Mouse (Mus musculus): ENCODE measurements around the gene Mtmr12. TPM values are rescaled to one million over a fixed set of nuclear protein-coding genes. Genes with fewer than 3 reads are reported as not detected.
A peak's percentile ranks its signal among the peaks of the same experiment; 100 is the strongest.

The Mtmr12 gene
- total RNA-seq, 1 experiment: 14.8 TPM

DNA sequence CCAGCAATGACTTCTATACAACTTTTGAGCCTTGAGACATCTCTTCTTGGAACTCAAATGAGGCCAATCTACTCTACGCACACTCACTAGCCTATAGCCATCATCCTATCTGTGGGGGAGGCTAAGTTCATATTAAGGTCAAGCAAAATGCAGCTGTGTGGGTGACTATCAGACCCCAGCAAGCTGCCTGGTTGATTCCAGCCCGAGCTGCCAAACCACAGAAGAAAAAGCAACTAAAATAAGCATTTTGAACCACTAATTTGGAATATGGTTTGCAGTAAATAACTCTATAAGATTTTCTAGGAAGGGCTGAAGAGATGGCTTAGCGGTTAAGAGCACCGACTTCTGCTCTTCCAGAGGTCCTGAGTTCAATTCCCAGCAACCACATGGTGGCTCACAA is 105.8 kb downstream of the Mtmr12 start:
- no peak overlapping the region for H3K27ac ChIP-seq (ENCODE audit: insufficient read depth, low read depth, low read length, poor library complexity, severe bottlenecking)
- peaks cover 3 to 23% of the 10 kb centered on the region in 2 experiments; a peak in 3 of 4 replicates for H3K4me1 ChIP-seq (ENCODE audit: control insufficient read depth in 2 of 2, insufficient read depth in 2 of 2, low read length in 2 of 2, poor library complexity in 1 of 2)
- in situ Hi-C loops (cut with MboI; ENCODE audit: low sequenced_read_pairs in 2 of 2, unreplicated experiment in 2 of 2): no loop called here
- H3K9ac ChIP-seq (ENCODE audit: insufficient read depth, low read depth, low read length, poor library complexity, severe bottlenecking): no peak overlapping the region
- H3K36me3 ChIP-seq (ENCODE audit: control insufficient read depth, insufficient read depth, low read length, poor library complexity, severe bottlenecking): no peaks in the 10 kb centered on the region
- H3K9me3 ChIP-seq (ENCODE audit: control insufficient read depth, insufficient read depth, low read depth, low read length): no peaks in the 10 kb centered on the region
- no peak for TF ChIP-seq HCFC1 (IDR thresholded peaks at IDR 0.05; ENCODE audit: borderline replicate concordance, insufficient read depth, low read length)
- no peak for TF ChIP-seq ZNF384 (IDR thresholded peaks at IDR 0.05; ENCODE audit: low read depth, low read length)
- TF ChIP-seq MAFK (IDR thresholded peaks at IDR 0.05; ENCODE audit: insufficient read depth, low read depth, low read length): no peak
- TF ChIP-seq ZC3H11A (IDR thresholded peaks at IDR 0.05; ENCODE audit: borderline replicate concordance, low read depth, low read length): no peak
- no peak for TF ChIP-seq CHD2 (IDR thresholded peaks at IDR 0.05; ENCODE audit: low read depth, low read length)
- no peak overlapping the region for H3K4me3 ChIP-seq (ENCODE audit: insufficient read depth in 1 of 2, low read depth in 1 of 2, low read length in 2 of 2, poor library complexity in 1 of 2, severe bottlenecking in 1 of 2)
- no peak for DNase-seq (ENCODE audit: low read depth, low spot score)

DNA sequence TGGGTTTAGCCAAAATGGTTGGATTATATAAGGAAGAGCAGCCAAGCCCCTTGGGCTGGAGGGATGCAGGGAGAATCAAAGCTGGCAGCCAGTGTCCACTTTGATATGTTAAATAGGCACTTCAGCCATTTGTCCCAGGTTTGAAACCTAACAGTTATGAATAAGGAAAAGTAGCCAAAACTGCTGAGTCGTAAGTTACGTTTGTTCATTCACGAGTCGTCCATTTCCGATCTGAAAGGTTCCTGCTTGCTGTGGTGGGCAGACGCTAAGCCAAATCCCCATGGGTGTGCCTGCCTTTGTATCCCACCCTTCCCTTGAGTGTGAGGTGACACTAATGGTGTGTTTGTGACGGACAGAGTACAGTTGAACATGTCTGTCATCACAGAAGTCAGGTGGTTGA is 106.6 kb downstream of the Mtmr12 start:
- no peak overlapping the region for H3K4me3 ChIP-seq (ENCODE audit: insufficient read depth in 1 of 2, low read depth in 1 of 2, low read length in 2 of 2, poor library complexity in 1 of 2, severe bottlenecking in 1 of 2)
- H3K4me1 ChIP-seq (ENCODE audit: control insufficient read depth in 2 of 2, insufficient read depth in 2 of 2, low read length in 2 of 2, poor library complexity in 1 of 2): peaks cover 2 to 20% of the 10 kb centered on the region in 2 experiments; a peak in 3 of 4 replicates
- no peak for DNase-seq (ENCODE audit: low read depth, low spot score)
- in situ Hi-C loops (cut with MboI; ENCODE audit: low sequenced_read_pairs in 2 of 2, unreplicated experiment in 2 of 2): no loop called here
- TF ChIP-seq ZC3H11A (IDR thresholded peaks at IDR 0.05; ENCODE audit: borderline replicate concordance, low read depth, low read length) (no peak), HCFC1 (IDR thresholded peaks at IDR 0.05; ENCODE audit: borderline replicate concordance, insufficient read depth, low read length) (no peak), ZNF384 (IDR thresholded peaks at IDR 0.05; ENCODE audit: low read depth, low read length) (no peak), CHD2 (IDR thresholded peaks at IDR 0.05; ENCODE audit: low read depth, low read length) (no peak), MAFK (IDR thresholded peaks at IDR 0.05; ENCODE audit: insufficient read depth, low read depth, low read length) (peak; percentile 78)
- no peak overlapping the region for H3K9ac ChIP-seq (ENCODE audit: insufficient read depth, low read depth, low read length, poor library complexity, severe bottlenecking)
- H3K36me3 ChIP-seq (ENCODE audit: control insufficient read depth, insufficient read depth, low read length, poor library complexity, severe bottlenecking): no peaks in the 10 kb centered on the region
- no peaks in the 10 kb centered on the region for H3K9me3 ChIP-seq (ENCODE audit: control insufficient read depth, insufficient read depth, low read depth, low read length)
- H3K27ac ChIP-seq (ENCODE audit: insufficient read depth, low read depth, low read length, poor library complexity, severe bottlenecking): no peak overlapping the region

DNA sequence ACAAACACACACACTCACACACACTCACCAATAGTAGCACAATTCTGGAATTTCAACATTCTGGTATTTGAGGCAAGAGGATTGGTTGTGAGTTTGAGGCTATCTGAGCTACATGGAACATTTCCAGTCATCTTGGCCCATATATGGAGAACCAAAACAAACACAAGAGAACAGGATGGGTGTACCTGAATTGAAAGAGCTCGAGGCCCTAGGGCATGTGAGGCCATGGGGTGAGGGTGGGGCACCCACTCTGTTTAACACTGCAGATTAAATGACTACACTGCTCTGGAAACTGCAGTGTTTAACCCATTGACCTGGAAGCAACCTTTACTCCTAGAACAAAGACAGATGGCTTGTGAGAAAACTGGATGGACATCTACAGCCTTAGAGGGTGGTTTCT is 108.4 kb downstream of the Mtmr12 start:
- in situ Hi-C loops (cut with MboI; ENCODE audit: low sequenced_read_pairs in 2 of 2, unreplicated experiment in 2 of 2): no loop called here
- no peak for TF ChIP-seq MAFK (IDR thresholded peaks at IDR 0.05; ENCODE audit: insufficient read depth, low read depth, low read length)
- TF ChIP-seq ZC3H11A (IDR thresholded peaks at IDR 0.05; ENCODE audit: borderline replicate concordance, low read depth, low read length): no peak
- TF ChIP-seq CHD2 (IDR thresholded peaks at IDR 0.05; ENCODE audit: low read depth, low read length): no peak
- no peak for TF ChIP-seq ZNF384 (IDR thresholded peaks at IDR 0.05; ENCODE audit: low read depth, low read length)
- no peak for TF ChIP-seq HCFC1 (IDR thresholded peaks at IDR 0.05; ENCODE audit: borderline replicate concordance, insufficient read depth, low read length)
- no peak for DNase-seq (ENCODE audit: low read depth, low spot score)

DNA sequence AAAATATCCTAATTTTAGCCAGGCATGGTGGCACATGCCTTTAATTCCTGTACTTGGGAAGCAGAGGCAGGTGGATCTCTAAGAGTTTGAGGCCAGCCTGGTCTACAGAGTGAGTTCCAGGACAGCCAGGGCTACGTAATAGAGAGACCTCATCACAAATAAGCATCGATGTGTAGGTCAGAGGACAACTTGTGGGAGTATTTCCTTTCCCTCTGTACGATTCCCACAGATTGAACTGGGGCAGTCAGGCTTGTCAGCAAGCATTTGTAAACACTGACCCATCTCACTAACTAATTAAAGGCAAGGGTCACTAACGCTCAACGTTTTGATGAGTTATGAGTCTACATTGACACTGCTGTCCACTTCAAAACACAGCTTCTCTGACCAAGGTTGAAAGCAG is 109.8 kb downstream of the Mtmr12 start:
- no peak overlapping the region for H3K4me3 ChIP-seq (ENCODE audit: insufficient read depth in 1 of 2, low read depth in 1 of 2, low read length in 2 of 2, poor library complexity in 1 of 2, severe bottlenecking in 1 of 2)
- in situ Hi-C loops (cut with MboI; ENCODE audit: low sequenced_read_pairs in 2 of 2, unreplicated experiment in 2 of 2): no loop called here

More for the DNA sequence above, 108.4 kb downstream of the Mtmr12 start:
- no peak overlapping the region for H3K27ac ChIP-seq (ENCODE audit: insufficient read depth, low read depth, low read length, poor library complexity, severe bottlenecking)
- no peak overlapping the region for H3K4me3 ChIP-seq (ENCODE audit: insufficient read depth in 1 of 2, low read depth in 1 of 2, low read length in 2 of 2, poor library complexity in 1 of 2, severe bottlenecking in 1 of 2)
- no peaks in the 10 kb centered on the region for H3K9me3 ChIP-seq (ENCODE audit: control insufficient read depth, insufficient read depth, low read depth, low read length)
- H3K36me3 ChIP-seq (ENCODE audit: control insufficient read depth, insufficient read depth, low read length, poor library complexity, severe bottlenecking): no peaks in the 10 kb centered on the region
- H3K4me1 ChIP-seq (ENCODE audit: control insufficient read depth in 2 of 2, insufficient read depth in 2 of 2, low read length in 2 of 2, poor library complexity in 1 of 2): peaks cover 0 to 15% of the 10 kb centered on the region in 2 experiments; a peak in 2 of 4 replicates
- H3K9ac ChIP-seq (ENCODE audit: insufficient read depth, low read depth, low read length, poor library complexity, severe bottlenecking): no peak overlapping the region

More for the DNA sequence above, 109.8 kb downstream of the Mtmr12 start:
- Histone ChIP-seq H3K4me1 (ENCODE audit: control insufficient read depth in 2 of 2, insufficient read depth in 2 of 2, low read length in 2 of 2, poor library complexity in 1 of 2) (peaks cover 0 to 15% of the 10 kb centered on the region in 2 experiments; a peak in 2 of 4 replicates), H3K36me3 (ENCODE audit: control insufficient read depth, insufficient read depth, low read length, poor library complexity, severe bottlenecking) (no peaks in the 10 kb centered on the region), H3K27ac (ENCODE audit: insufficient read depth, low read depth, low read length, poor library complexity, severe bottlenecking) (no peak overlapping the region), H3K9me3 (ENCODE audit: control insufficient read depth, insufficient read depth, low read depth, low read length) (no peaks in the 10 kb centered on the region), H3K9ac (ENCODE audit: insufficient read depth, low read depth, low read length, poor library complexity, severe bottlenecking) (no peak overlapping the region)
- no peak for DNase-seq (ENCODE audit: low read depth, low spot score)
- TF ChIP-seq ZC3H11A (IDR thresholded peaks at IDR 0.05; ENCODE audit: borderline replicate concordance, low read depth, low read length): no peak
- no peak for TF ChIP-seq CHD2 (IDR thresholded peaks at IDR 0.05; ENCODE audit: low read depth, low read length)
- no peak for TF ChIP-seq MAFK (IDR thresholded peaks at IDR 0.05; ENCODE audit: insufficient read depth, low read depth, low read length)
- TF ChIP-seq HCFC1 (IDR thresholded peaks at IDR 0.05; ENCODE audit: borderline replicate concordance, insufficient read depth, low read length): no peak
- no peak for TF ChIP-seq ZNF384 (IDR thresholded peaks at IDR 0.05; ENCODE audit: low read depth, low read length)

Data from ES-E14 (cell line).